Mouse (Mus musculus) layer of hippocampus, postnatal 25 days (tissue): ENCODE data around the gene Eef1akmt1. TPM values are rescaled to one million over a fixed set of nuclear protein-coding genes. Genes with fewer than 3 reads are reported as not detected.

Experiments used
- DNase-seq, 2 experiments: peaks; one replicate each; pipeline ENCODE4 v3.0.0; 2022; ENCODE audit warnings: mixed read lengths in 2 of 2, low spot score in 1 of 2; ENCODE audit errors: extremely low spot score in 1 of 2
- total RNA-seq, 2 experiments: library from RNA; stranded (reverse); gene quantifications; 2 replicates each; pipeline ENCODE4 v1.2.3; 2021

The Eef1akmt1 gene
- 10 to 100 TPM; 37.7 to 42.4 TPM for total RNA-seq

DNA sequence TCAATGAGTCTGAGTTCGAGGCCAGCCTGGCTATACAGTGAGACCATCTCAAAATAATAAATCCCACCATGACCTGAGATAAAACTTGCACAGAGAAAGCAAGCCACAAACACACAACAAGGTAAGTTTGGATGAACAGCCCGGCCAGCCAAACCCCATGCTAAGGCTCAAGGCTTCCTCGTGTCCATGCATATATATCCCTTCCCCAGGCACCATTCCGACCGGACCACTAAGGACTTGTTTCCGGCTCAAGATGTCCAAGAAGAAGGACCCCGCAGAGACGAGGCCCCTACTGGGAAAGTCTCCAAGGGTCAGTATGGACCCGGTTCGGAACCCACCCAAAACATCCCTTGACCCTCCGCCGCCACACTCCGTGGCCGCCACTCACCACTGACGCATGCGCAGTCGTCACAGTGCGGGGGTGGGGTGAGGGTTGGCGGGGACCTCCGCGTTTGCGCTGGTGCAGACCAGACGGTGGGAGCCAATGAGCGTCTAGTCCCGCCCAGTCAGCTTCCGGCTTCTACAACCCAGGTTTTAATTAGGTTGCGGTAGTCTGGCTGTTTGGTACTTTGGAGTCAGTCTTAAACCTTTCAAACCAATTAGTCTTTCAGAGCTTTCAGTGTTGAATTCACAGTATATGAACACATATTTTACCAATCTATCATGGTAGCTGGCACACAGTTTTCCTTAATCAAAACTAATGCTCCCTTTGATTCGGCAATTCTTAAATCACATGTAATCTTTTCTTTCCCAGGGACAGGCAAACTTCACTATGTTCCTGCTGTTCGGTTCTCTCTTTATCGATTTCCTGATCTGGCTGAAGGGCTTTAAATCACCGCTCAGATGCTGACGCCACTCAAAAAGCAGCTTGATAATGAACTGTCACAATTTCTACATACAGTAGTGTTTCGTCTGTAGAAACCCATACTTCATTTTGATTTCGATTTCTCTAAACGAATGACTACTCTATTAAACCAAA is at the start of gene Eef1akmt1:
Eef1akmt1 (minus strand) TSS at position 458 of the 979 bp plus-strand sequence.
- peak; percentile 95 to 96 for DNase-seq

DNA sequence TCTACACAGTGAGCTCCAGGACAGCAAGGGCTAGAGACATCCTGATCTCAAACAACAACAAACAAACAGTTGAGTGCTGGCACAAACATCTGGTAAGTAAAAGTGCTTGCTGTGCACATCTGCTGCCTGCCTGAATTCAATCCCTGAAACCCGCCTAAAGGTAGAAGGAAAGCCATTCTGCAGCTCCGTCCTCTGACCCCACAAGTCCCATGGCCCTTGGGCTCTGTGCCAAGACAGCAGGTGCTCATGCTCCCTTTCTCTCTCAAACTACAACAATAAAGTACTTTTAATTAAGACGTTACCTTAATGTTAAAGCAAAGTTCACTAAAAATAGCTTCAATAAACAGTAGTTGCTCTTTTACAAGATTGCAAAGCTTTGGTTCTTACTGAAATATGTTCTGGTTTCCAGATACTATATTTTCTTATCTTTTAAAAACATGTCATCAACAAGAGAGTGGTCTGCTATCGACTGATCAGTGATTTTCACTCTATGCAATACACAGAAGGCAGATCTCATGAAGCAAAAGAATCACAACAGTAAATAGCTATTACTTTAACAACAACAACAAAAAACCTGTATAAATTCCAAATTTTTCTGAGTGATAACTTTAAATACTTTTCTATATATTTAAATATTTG is 49.3 kb upstream of the Eef1akmt1 start:
- no peak for DNase-seq

DNA sequence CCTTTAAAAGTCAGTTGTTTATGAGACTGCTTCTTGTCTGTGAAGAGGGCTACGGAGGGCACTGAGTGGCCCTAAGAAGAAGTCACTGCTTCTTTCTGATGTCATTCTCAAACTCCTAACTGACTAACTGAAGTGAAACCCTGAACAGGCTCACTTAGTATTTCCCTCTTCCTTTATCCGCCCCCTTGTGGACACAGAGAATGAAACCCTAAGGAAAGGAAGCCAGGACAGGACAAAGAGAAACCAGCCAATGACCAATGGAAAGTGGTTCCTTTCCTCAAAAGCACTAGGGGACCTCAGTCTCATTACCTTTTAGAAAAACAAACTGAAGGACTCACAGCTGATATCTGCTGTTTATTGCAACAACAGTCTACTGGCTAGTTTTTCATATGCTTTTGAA is 48.1 kb upstream of the Eef1akmt1 start:
- DNase-seq = no peak

DNA sequence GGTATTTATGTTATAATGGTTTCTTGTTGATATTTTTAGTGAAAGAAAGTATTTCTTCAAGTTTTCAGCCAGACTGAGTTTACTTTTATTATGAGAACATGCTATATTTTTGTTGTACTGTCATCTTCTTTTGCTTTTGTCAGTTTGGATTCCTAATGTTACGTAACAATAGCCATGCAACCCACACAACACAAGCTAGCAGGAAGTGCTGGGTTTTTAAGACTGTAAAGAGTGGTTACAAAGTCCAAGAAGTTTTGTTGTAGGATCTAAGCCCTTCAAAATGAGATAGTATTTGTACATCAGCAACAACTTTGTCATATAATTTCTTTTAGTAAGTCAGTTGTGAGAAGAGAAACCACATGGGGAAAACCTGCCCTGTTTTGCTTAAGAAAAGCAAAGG is 46.3 kb upstream of the Eef1akmt1 start:
- DNase-seq = no peak

DNA sequence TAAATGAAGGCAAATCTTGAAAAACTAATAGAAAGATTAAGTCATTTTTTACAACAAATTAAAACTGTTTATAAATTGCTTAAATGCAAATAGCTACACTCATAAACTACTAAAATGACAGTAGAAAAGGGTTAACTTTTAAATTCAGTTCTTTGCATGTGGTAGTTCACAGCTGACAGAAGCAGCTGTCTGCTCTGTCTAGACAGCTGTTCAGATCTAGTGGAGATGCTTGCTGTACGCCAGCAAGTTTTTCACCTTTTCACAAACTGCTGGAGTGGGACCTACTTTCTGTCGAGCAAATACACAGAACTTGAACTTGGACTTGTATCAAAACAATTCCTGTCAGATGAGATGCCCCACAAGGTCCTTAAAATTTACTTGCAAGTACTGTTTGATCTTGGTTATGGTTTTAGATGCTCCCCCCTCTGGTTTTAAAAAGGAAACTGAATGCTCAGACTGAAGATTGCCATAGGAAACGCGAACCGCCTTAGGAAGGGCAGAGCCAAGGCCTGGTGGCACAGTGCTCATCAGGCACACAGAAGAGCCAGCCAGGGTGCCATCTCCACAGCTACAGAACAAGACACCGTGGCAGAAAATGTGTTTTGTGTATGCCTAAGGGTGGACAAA is 45.0 kb upstream of the Eef1akmt1 start:
- no peak for DNase-seq

DNA sequence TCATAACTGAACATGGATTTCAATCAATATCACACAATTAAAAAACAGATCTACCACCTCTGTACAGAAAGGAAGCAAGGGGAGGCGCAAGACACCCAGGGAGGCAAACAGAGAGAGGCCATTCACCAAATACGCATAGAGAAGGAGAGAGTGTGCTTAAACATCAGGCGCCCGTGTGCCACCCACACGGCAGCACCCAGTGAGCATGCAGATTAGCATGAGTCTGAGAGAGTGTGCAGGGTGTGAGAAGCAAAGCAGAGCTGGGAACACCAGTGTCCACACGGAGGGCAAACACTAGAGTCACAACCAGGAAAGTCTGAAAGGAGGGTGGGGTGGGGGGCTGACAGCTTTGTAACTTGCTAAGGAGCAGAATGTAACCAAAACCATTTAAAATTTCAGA is 44.4 kb upstream of the Eef1akmt1 start:
- no peak for DNase-seq

DNA sequence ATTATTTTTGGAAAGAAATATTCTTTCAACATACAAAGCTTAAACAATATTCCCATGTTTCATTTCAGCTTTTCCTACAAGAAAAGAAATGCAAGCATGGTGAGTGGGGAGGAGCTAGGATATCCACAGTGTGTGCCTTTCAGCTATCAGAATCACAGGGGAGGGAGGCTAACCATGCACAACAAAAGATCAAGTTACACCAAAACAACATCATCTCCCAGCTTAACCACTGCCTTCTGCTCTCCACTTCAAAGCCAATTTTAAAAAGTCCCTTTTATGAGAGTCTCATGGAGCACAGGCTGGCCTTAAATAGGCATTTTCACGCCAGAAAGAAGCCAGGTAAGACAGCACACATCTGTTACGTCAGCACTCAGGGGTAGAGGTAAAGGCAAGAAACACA is 39.6 kb upstream of the Eef1akmt1 start:
- DNase-seq = no peak

DNA sequence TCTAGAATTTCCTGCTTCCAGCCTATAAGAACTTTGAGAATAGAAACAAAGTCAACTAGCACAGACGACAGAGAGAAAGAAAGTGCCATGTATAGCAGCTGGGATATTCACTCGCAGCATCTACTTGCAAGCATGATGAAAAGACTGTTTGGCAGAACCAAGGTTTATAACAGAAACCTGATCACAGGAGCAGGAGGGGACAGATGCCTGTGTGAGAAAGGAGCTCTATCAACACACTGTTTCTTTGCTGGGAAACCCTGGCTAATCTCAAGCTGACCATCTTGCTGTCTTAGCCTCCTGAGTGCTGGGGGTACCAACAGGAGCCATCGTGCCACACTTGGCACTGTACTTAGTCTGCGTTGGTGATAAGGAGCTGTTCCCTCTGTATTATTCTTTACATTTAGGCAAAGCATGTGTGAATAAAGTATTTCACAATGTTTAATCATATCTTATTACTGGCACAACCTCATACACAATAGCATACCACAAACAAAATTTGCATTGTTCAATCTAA is 38.5 kb upstream of the Eef1akmt1 start:
- no peak for DNase-seq

DNA sequence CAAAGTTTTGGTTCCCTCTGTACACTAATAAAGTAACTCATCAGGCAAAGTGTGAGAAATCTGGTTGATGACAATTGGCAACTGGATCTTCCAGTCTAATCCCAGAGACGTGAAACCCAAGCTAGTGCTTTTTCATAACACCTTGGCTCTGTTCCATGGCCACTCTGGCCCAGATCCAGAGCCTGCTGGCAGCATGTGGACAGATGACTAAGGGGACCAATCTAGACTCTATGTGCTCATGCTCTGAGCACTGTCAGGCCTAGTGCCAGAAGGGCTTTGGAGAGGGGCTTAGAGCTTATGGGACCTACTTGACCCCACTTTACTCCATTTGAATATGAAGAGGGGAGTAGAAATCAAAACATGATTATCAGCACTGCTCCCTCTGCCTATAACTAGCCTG is 36.1 kb upstream of the Eef1akmt1 start:
- DNase-seq = peak; percentile 60 to 73

DNA sequence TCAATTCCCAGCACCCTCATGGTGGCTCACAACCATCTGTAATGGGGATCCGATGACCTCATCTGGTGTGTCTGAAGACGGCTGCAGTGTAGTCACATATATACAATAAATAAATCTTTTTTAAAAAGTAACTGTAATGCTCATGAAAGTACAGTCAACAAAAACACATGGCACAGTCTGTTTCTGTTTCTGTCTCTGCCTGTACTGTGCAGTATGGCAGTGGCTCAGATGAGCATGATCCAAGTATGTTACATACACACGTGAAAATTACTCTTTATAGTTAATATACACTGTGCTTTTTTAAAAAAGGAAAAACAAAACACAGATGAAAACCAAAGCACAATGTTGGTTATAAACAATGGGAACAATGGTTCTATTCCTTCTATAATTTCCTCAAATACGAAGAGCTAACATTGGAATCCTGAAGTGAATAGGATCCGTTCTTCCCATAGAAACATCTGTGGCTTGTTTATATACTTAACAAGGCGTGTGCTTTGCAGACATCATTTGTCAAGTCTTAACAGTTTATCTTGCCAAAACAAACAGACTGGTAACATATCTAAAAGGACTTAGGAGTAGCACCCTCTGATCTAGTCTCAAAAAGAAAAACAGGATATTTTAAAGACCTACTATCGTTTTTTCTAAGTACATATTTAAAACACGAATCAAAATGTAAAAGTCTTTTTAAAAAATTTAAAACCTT is 35.4 kb upstream of the Eef1akmt1 start:
- no peak for DNase-seq

DNA sequence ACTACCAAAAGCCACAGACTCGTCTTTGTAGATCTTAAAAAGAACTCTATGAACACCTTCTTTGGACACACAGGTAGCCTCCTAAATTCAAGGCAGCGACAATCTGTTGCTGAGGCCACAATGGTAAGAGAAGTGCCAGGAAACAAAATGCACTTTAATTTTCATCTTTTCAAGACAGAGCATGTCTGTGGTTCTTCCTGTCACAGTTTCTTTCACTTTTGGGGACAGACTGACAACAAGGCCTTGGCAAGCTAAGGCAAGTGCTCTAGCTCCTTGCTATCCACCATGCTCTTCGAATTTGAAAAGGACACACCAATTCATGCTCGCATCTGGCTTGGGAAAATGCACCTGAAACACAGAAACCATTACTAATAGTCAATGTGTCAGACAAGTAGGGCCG is 21.9 kb upstream of the Eef1akmt1 start:
- DNase-seq = no peak

DNA sequence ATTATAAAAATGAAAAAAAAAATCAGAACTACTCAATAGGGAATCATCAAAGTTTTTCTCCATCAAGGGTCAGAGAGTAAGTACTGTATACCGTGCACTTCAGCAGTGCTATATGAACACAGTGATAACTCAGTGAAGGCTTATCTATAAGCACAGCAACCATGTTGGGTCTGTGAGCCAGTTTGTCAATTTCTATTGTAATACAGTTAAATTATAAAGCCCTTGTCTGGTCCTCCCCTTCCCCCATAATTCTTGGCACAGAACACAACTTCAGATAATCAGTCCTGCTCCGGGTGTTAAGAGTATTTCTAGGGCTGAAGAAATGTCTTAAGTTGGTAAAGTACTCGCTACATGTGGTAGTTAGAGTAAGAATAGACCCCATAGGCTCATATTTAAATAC is 20.4 kb upstream of the Eef1akmt1 start:
- no peak for DNase-seq

DNA sequence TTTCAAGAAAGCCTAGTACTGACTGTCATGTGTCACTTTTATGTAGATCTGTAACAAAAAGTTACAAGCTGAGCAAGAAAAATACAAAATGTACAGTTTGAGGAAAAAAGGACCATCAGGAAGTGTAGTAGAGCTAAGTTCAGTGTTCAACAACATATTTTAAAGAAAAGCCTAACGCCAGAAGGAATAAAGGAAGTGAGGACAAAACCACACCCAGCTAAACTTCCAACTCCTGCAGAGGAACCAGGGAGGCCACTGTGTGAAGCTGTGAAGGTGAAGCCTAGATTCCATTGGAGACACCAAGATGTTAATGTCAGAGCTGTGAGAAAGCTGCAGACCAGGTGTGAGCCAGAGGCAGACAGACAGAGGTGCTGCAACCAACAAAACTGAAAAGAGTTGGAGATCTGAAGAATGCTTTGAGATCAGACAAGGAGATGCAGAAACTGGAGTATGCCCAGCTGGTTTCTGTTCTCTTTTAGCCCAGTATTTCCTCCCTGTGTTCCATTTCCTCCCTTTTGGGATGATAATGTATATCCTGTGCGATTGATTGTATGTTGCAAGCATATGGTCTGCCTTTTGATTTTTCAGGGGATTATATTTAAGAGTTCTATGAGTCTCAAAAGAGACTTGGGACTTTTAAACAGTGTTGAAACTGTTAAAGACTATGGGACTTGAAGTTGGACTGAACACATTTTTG is 5.1 kb upstream of the Eef1akmt1 start:
- DNase-seq = no peak

DNA sequence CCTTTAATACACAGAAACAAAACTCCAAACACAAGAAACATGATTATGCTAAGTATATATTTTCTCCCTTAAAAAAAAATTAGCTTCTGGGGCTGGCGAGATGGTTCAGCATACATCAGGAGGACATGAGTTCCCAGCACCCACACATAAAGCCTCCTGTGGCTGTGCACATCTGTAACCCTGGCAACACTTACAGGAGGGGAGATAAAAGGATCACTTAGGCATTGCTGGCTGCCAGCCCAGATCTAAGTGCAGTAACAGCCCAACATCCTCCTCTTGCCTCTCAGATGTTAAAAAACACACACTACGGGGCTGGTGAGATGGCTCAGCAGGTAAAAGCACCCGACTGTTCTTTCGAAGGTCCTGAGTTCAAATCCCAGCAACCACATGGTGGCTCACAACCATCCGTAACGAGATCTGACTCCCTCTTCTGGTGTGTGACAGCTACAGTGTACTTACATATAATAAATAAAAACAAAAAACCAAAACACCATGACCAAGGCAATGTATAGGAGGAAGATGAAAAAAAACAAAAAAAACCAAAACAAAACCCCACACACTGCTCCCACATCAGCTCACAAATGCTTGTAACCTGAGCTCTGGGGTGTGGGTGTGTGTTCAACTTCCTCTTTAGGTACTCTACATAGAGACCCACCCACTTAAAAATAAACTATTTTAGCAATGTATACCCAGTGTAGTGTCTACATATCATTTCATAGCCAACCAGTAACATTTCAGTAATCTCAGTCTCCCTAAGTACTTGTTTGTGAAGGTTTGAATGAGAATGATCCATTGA is 3.6 kb upstream of the Eef1akmt1 start:
- DNase-seq = no peak

DNA sequence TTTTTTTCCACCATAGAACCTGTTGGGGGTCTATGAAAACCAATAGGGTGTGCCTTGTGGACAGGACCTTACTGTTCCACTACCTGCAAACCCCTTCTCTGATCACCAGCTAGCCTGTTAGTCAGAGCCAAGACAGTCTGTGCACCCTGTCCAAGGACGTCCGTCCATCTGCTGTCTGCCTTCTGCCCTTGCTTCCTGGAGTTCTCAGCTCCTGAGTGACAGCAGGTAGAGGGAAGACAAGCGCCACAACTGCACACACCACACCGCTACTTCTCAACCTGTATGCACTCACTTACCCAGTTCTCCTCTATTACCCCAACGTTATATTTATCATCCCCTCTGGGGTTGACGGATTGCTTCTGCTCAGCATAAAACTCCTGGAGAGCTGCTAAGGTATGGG is 5.8 kb downstream of the Eef1akmt1 start:
- DNase-seq = no peak

DNA sequence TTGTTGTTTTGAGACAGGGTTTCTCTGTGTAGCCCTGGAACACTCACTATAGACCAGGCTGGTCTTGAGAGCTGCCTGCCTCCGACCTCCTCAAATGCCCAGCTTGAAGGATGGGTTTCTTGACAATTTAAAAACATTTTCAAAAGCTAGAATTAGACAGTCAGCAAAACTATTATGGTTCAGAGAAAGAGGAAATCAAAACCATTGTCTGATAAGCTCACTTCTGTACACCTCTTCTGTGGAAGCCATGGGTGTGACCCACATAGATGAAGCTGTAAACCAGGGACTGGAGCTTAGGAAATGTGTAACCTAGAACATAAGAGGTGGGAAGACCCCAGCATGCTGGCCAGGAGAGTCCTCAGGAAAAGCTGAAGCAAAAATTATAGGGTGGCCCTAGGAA is 14.5 kb downstream of the Eef1akmt1 start:
- DNase-seq = no peak

DNA sequence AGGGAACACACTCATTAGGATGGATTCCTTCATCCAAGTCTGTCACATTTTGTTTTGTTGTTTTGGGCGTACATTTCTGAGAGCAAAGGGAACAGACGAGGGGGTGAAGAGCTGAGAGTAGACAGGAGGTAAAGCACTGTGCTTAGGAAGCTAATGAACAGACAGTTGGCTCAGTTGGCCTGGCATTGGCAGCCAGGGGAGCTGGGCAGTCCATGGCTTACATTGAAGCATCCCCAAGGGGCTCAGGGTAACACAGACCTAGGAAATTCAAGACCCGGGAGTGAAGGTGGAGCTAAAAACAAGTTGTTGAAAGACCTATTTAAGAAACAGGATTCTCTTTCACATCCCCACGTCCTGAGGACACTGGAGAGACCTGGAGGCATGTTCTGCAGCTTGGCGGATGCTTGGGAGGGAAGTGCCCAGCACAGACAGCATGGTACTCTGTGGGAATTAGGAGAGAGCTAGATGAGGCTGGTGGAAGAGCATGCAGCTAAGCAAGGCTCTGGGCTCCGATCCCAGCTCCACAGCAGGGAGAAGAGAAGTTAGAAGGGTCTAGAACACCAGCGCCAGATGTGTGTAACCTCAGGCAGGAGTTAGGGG is 15.8 kb downstream of the Eef1akmt1 start:
- no peak for DNase-seq

DNA sequence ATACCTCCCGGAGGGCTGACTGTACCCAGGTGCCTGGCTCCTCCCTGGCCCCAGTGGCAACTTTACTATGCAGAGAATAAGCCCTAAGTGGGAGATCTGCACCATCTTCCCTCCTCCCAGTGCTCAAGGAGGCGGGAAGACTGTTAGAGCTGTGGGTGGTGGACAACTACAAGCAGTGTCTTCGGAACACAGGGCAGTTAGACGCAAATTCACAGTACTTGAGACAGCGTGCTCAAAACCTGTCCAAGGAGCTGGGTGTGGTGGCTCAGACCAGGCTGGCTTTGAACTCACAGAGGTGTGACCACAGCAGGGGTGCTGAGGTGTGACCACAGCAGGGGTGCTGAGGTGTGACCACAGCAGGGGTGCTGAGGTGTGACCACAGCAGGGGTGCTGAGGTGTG is 17.0 kb downstream of the Eef1akmt1 start:
- no peak for DNase-seq

DNA sequence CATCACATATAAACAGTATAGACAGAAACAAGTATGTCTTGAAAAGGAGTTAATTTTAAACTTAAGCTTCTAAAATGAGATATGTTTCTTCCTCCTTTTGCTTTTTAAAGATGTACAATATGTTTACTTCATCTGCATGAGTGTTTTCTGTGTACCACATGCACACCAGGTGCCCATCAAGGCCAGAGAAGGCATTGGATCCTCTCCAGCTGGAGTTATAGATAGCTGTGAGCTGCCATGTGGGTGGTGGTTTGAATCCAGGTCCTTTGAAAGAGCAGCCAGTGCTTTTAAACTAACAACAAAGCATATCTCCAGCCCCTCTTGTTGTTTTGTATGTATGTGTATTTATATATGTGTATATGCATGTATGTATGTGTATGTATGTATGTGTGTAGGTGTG is 18.5 kb downstream of the Eef1akmt1 start:
- DNase-seq = no peak
